Mouse (Mus musculus): ENCODE data around the gene Tgif1. TPM values are rescaled to one million over a fixed set of nuclear protein-coding genes. Genes with fewer than 3 reads are reported as not detected.
A peak's percentile ranks its signal among the peaks of the same experiment; 100 is the strongest.

Tgif1 gene
- polyA plus RNA-seq, 1 experiment = 227 TPM

DNA sequence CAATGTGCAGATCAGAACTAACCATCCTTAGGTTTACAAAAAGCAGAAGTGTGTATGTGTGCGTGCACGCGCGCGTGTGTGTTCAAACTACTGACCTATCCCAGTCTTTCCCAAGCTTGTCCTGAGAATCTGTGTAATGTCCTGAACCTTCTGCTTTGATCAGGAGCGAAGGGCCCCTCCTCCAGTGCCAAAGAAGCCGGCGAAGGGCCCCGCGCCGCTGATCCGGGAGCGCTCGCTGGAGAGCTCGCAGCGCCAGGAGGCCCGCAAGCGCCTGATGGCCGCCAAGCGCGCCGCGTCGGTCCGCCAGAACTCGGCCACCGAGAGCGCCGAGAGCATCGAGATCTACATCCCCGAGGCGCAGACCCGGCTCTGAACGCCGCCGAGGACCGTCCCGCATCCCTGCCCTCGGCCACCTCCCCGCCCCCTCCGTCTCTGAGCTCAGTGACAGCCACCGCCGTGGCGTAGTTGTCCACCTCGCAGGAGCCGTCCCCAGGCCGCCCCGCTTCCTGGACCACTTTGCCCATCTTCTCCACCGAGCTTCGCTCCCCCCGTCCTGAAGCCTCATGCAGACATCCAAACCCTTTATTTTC lies 35.4 kb downstream of the Tgif1 start:
- H3K27me3 ChIP-seq (ENCODE audit: control insufficient read depth, insufficient read depth, low read length, poor library complexity, severe bottlenecking) = no peaks in the 10 kb centered on the region
- H3K4me3 ChIP-seq (ENCODE audit: low read depth, low read length) = peak overlapping the region; percentile 64
- H3K36me3 ChIP-seq (ENCODE audit: control insufficient read depth, insufficient read depth, low read length, poor library complexity, severe bottlenecking) = no peaks in the 10 kb centered on the region
- H3K9ac ChIP-seq (ENCODE audit: low read depth, poor library complexity, severe bottlenecking) = peak overlapping the region; percentile 66
- no peak overlapping the region for H3K27ac ChIP-seq (ENCODE audit: insufficient read depth, low read length)
- no peaks in the 10 kb centered on the region for H3K9me3 ChIP-seq (replicated peaks; ENCODE audit: control insufficient read depth, insufficient read depth, low read length, poor library complexity, severe bottlenecking)
- H3K4me1 ChIP-seq (ENCODE audit: control insufficient read depth, insufficient read depth, low read length) = no peaks in the 10 kb centered on the region
- TF ChIP-seq POLR2A (IDR thresholded peaks at IDR 0.05; ENCODE audit: insufficient read depth, low read length) (no peak), EP300 (IDR thresholded peaks at IDR 0.05; ENCODE audit: insufficient read depth, low read depth, low read length) (no peak), CTCF (IDR thresholded peaks at IDR 0.05; ENCODE audit: low read depth, low read length) (no peak)

DNA sequence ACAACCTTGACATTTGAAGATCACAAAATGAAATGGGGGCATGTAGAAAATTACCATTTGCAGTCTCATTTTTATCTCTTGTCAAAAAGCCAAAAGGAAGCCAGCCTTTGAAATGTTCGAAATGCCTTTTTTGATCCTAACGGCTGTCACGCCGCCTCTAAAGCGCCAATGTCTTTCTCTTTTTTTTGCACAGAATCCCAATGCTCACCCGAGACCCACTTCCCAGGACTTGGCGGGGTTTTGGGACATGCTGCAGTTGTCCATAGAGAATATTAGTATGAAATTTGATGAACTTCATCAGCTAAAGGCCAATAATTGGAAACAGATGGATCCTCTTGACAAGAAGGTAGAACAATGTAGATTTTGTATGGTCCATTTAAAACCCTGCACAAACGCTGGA lies 38.3 kb downstream of the Tgif1 start:
- Histone ChIP-seq H3K4me3 (ENCODE audit: low read depth, low read length) (no peak overlapping the region), H3K36me3 (ENCODE audit: control insufficient read depth, insufficient read depth, low read length, poor library complexity, severe bottlenecking) (no peaks in the 10 kb centered on the region), H3K27ac (ENCODE audit: insufficient read depth, low read length) (no peak overlapping the region), H3K27me3 (ENCODE audit: control insufficient read depth, insufficient read depth, low read length, poor library complexity, severe bottlenecking) (no peaks in the 10 kb centered on the region), H3K9me3 (replicated peaks; ENCODE audit: control insufficient read depth, insufficient read depth, low read length, poor library complexity, severe bottlenecking) (no peaks in the 10 kb centered on the region), H3K9ac (ENCODE audit: low read depth, poor library complexity, severe bottlenecking) (no peak overlapping the region), H3K4me1 (ENCODE audit: control insufficient read depth, insufficient read depth, low read length) (no peaks in the 10 kb centered on the region)
- TF ChIP-seq EP300 (IDR thresholded peaks at IDR 0.05; ENCODE audit: insufficient read depth, low read depth, low read length) (no peak), CTCF (IDR thresholded peaks at IDR 0.05; ENCODE audit: low read depth, low read length) (no peak)

DNA sequence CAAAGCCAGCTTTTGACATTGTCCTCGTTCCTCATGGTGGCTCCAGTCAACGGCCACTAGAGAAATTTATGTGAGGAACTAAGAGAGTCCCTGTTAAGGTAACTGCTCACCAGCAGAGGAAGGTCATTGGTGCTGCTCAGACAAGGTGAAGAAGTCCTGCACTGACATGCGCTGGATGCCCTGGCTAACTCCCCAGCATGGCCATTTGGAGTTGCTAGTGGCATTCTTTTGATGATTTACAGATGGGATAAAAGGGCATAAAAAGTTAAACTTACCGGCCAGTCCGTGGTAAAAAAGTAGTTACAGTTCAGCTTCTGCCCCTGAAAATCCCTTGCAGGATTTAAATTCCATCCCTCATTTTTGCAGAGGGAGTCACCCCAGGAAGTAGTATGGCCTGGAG lies 42.6 kb downstream of the Tgif1 start:
- no peaks in the 10 kb centered on the region for H3K4me1 ChIP-seq (ENCODE audit: control insufficient read depth, insufficient read depth, low read length)
- H3K9me3 ChIP-seq (replicated peaks; ENCODE audit: control insufficient read depth, insufficient read depth, low read length, poor library complexity, severe bottlenecking) = no peaks in the 10 kb centered on the region
- no peaks in the 10 kb centered on the region for H3K36me3 ChIP-seq (ENCODE audit: control insufficient read depth, insufficient read depth, low read length, poor library complexity, severe bottlenecking)
- no peak overlapping the region for H3K4me3 ChIP-seq (ENCODE audit: low read depth, low read length)
- H3K27ac ChIP-seq (ENCODE audit: insufficient read depth, low read length) = no peak overlapping the region
- no peak overlapping the region for H3K9ac ChIP-seq (ENCODE audit: low read depth, poor library complexity, severe bottlenecking)
- H3K27me3 ChIP-seq (ENCODE audit: control insufficient read depth, insufficient read depth, low read length, poor library complexity, severe bottlenecking) = no peaks in the 10 kb centered on the region
- TF ChIP-seq CTCF (IDR thresholded peaks at IDR 0.05; ENCODE audit: low read depth, low read length) (no peak), POLR2A (IDR thresholded peaks at IDR 0.05; ENCODE audit: insufficient read depth, low read length) (no peak), EP300 (IDR thresholded peaks at IDR 0.05; ENCODE audit: insufficient read depth, low read depth, low read length) (no peak)

DNA sequence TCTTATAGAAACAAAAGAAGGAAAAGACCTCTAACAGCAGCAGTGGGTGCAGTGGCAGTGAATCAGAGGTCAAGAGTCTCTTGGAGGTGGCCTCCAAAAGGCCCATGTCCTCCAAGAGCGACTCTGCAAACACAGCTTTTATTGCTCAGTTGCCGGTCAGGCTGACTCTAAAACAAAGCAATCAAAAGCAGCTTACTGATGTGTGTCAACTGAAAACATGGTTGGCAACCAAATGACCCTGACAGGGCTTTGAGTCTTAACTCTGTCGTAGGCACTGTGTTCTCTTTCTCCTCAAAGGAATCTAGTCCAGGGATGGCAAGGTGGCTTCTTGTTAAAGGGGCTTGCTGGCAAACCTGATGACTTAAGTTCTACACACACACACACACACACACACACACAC lies 43.6 kb downstream of the Tgif1 start:
- no peaks in the 10 kb centered on the region for H3K27me3 ChIP-seq (ENCODE audit: control insufficient read depth, insufficient read depth, low read length, poor library complexity, severe bottlenecking)
- H3K4me3 ChIP-seq (ENCODE audit: low read depth, low read length) = no peak overlapping the region
- no peaks in the 10 kb centered on the region for H3K4me1 ChIP-seq (ENCODE audit: control insufficient read depth, insufficient read depth, low read length)
- no peak overlapping the region for H3K9ac ChIP-seq (ENCODE audit: low read depth, poor library complexity, severe bottlenecking)
- no peaks in the 10 kb centered on the region for H3K9me3 ChIP-seq (replicated peaks; ENCODE audit: control insufficient read depth, insufficient read depth, low read length, poor library complexity, severe bottlenecking)
- no peaks in the 10 kb centered on the region for H3K36me3 ChIP-seq (ENCODE audit: control insufficient read depth, insufficient read depth, low read length, poor library complexity, severe bottlenecking)
- H3K27ac ChIP-seq (ENCODE audit: insufficient read depth, low read length) = 0 out of 2 replicates have a peak overlapping the region, but pooled peaks have one; percentile 17
- TF ChIP-seq POLR2A (IDR thresholded peaks at IDR 0.05; ENCODE audit: insufficient read depth, low read length) = no peak
- no peak for TF ChIP-seq EP300 (IDR thresholded peaks at IDR 0.05; ENCODE audit: insufficient read depth, low read depth, low read length)
- TF ChIP-seq CTCF (IDR thresholded peaks at IDR 0.05; ENCODE audit: low read depth, low read length) = no peak

DNA sequence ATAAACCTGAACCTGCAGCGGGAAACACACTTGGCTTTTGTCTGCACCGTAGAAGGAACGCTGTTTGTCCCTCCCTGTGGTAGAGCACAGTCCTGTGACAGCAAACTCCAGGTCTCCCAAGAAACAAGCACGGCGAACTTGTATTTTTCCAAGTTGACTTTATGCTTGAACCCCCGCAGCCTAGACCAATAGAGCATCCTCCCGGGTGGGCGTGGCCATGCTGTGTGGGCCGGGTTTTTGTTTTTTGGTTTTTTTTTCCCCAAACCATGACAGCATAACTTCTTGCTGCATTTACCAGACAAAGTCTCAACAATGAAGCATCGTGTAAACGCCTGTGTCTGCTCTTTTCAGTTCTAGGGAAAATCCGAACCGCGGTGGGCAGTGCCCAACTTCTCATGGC lies 44.5 kb downstream of the Tgif1 start:
- no peak for TF ChIP-seq CTCF (IDR thresholded peaks at IDR 0.05; ENCODE audit: low read depth, low read length)
- no peak for TF ChIP-seq EP300 (IDR thresholded peaks at IDR 0.05; ENCODE audit: insufficient read depth, low read depth, low read length)
- TF ChIP-seq POLR2A (IDR thresholded peaks at IDR 0.05; ENCODE audit: insufficient read depth, low read length) = no peak
- H3K27ac ChIP-seq (ENCODE audit: insufficient read depth, low read length) = peak overlapping the region; percentile 4; the same call in 1 of the 2 replicates
- H3K9me3 ChIP-seq (replicated peaks; ENCODE audit: control insufficient read depth, insufficient read depth, low read length, poor library complexity, severe bottlenecking) = no peaks in the 10 kb centered on the region
- H3K4me3 ChIP-seq (ENCODE audit: low read depth, low read length) = peak overlapping the region; percentile 6; the same call in 1 of the 2 replicates
- H3K27me3 ChIP-seq (ENCODE audit: control insufficient read depth, insufficient read depth, low read length, poor library complexity, severe bottlenecking) = no peaks in the 10 kb centered on the region
- no peaks in the 10 kb centered on the region for H3K36me3 ChIP-seq (ENCODE audit: control insufficient read depth, insufficient read depth, low read length, poor library complexity, severe bottlenecking)
- no peaks in the 10 kb centered on the region for H3K4me1 ChIP-seq (ENCODE audit: control insufficient read depth, insufficient read depth, low read length)
- H3K9ac ChIP-seq (ENCODE audit: low read depth, poor library complexity, severe bottlenecking) = peak overlapping the region; percentile 3; the same call in 1 of the 2 replicates

DNA sequence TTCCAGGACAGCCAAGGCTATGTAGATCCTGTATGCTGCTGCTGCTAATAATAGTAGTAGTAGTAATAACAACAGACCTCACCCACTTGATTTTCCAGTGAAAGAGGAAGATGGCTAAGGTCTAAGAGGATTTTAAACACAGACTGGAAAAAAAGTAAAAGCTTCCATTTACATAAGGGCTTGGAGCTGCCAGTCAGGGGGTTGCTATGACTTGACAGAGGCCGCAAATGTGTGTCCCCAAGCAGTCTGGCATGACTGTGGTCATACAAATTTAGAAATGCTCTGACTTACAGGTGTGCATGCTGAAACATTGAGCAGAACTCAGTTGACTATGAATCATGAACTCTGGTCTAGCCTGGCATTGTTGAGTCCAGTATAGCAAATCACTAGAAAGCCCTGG lies 45.5 kb downstream of the Tgif1 start:
- Histone ChIP-seq H3K27ac (ENCODE audit: insufficient read depth, low read length) (peak overlapping the region; percentile 20; the same call in 1 of the 2 replicates), H3K4me1 (ENCODE audit: control insufficient read depth, insufficient read depth, low read length) (no peaks in the 10 kb centered on the region), H3K9me3 (replicated peaks; ENCODE audit: control insufficient read depth, insufficient read depth, low read length, poor library complexity, severe bottlenecking) (no peaks in the 10 kb centered on the region), H3K36me3 (ENCODE audit: control insufficient read depth, insufficient read depth, low read length, poor library complexity, severe bottlenecking) (no peaks in the 10 kb centered on the region), H3K27me3 (ENCODE audit: control insufficient read depth, insufficient read depth, low read length, poor library complexity, severe bottlenecking) (no peaks in the 10 kb centered on the region), H3K4me3 (ENCODE audit: low read depth, low read length) (no peak overlapping the region), H3K9ac (ENCODE audit: low read depth, poor library complexity, severe bottlenecking) (0 out of 2 replicates have a peak overlapping the region, but pooled peaks have one; percentile 3)
- TF ChIP-seq EP300 (IDR thresholded peaks at IDR 0.05; ENCODE audit: insufficient read depth, low read depth, low read length) (no peak), CTCF (IDR thresholded peaks at IDR 0.05; ENCODE audit: low read depth, low read length) (no peak), POLR2A (IDR thresholded peaks at IDR 0.05; ENCODE audit: insufficient read depth, low read length) (no peak)
